Mouse (Mus musculus) hindbrain, postnatal 0 days (tissue): ENCODE measurements around the gene Fam240a. TPM values are rescaled to one million over a fixed set of nuclear protein-coding genes. Genes with fewer than 3 reads are reported as not detected.

Source experiments
- ATAC-seq: fragments of 200-750 bp; cut with Nextera tagmentation; 2 replicates; pipeline ENCODE4 v1.8.0; 2017; ENCODE audit warnings: mild to moderate bottlenecking, moderate TSS enrichment, moderate library complexity
- DNase-seq: peaks from one replicate; pipeline ENCODE4 v3.0.0-alpha.2; 2015; ENCODE audit warnings: low spot score
- H3K27ac ChIP-seq: fragments of 300-500 bp; sonication (generic); 2 replicates; pipeline ENCODE4 v1.5.1; 2014; ENCODE audit warnings: mild to moderate bottlenecking
- H3K27me3 ChIP-seq: fragments of 300-500 bp; sonication (generic); 2 replicates; pipeline ENCODE4 v1.6.1; 2014; ENCODE audit warnings: low read length, mixed read lengths; ENCODE audit not compliant: insufficient read depth
- H3K36me3 ChIP-seq: fragments of 300-500 bp; sonication (generic); 2 replicates; pipeline ENCODE4 v1.6.1; 2014; ENCODE audit warnings: low read length, mixed read lengths; ENCODE audit not compliant: insufficient read depth
- H3K4me1 ChIP-seq: fragments of 300-500 bp; sonication (generic); 2 replicates; pipeline ENCODE4 v1.6.1; 2014; ENCODE audit warnings: antibody characterized with exemption, low read length, mixed read lengths; ENCODE audit not compliant: insufficient read depth
- H3K4me2 ChIP-seq: fragments of 300-500 bp; sonication (generic); 2 replicates; pipeline ENCODE4 v1.6.1; 2014; ENCODE audit warnings: low read depth, mild to moderate bottlenecking, low read length, moderate library complexity, mixed read lengths
- H3K4me3 ChIP-seq: fragments of 300-500 bp; sonication (generic); 2 replicates; pipeline ENCODE4 v1.5.1; 2014; ENCODE audit warnings: low read length
- H3K9ac ChIP-seq: fragments of 300-500 bp; sonication (generic); replicated peaks from 2 replicates; pipeline ENCODE4 v1.6.1; 2014; ENCODE audit warnings: mild to moderate bottlenecking, low read length, moderate library complexity, mixed read lengths
- H3K9me3 ChIP-seq: fragments of 300-500 bp; sonication (generic); 2 replicates; pipeline ENCODE4 v1.6.1; 2016; ENCODE audit warnings: low read length, mixed read lengths
- CTCF ChIP-seq: IDR thresholded peaks from 2 replicates; pipeline ENCODE4 v1.5.1; 2016; ENCODE audit warnings: antibody characterized with exemption, control low read depth, low read depth
- WGBS: fragments of 180-500 bp; shearing (Covaris S2); extraction: QIAGEN DNeasy Blood & Tissue Kit; methylation state at CpG from one replicate; pipeline ENCODE4 v1.1.7; 2014; 5-methylcytosine and 5-hydroxymethylcytosine counted together
- polyA plus RNA-seq: library from polyadenylated mRNA; unstranded; fragments of >200 nt; fragmentation: Nextera tagmentation; extraction: Ambion mirVana; gene quantifications from 2 replicates; pipeline ENCODE4 v1.2.1, GENCODE M21; 2015
- total RNA-seq: library from RNA; depleted of rRNA; stranded (reverse); fragments of >200 nt; gene quantifications from 2 replicates; pipeline ENCODE4 v1.2.3, GENCODE M21; 2014

Gene Fam240a
- total and polyA plus RNA-seq, 2 experiments from 2014 or later, result not detected

DNA sequence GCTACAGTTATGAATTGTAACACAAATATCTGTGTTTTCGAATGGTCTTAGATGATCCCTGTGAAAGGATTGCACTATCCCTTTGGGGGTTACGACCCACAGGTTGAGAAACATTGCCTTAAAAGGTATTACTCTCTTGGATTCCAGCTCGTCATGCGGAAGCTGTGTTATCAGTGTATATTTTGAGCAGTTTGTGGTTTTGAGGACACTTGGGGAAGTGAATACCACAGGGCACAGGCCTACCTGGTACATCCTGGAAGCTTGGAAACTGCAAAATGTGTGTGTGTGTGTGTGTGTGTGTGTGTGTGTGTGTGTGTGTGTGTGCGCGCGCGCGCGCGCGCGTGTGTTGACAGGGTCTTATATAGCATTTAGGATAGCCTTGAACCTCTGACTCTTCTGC, 35.2 kb upstream of the Fam240a start:
- H3K4me1 ChIP-seq, result no peaks in the 10 kb centered on the region
- ATAC-seq (no peak), DNase-seq (no peak)
- 95% methylated on average over 13 of the region's 13 CpGs for WGBS
- no peaks in the 10 kb centered on the region for H3K9me3 ChIP-seq
- no peak for TF ChIP-seq CTCF
- no peak overlapping the region for H3K4me2 ChIP-seq
- H3K4me3 ChIP-seq, result no peak overlapping the region
- H3K27ac ChIP-seq, result no peak overlapping the region
- no peak overlapping the region for H3K9ac ChIP-seq
- no peaks in the 10 kb centered on the region for H3K36me3 ChIP-seq
- H3K27me3 ChIP-seq, result no peaks in the 10 kb centered on the region

DNA sequence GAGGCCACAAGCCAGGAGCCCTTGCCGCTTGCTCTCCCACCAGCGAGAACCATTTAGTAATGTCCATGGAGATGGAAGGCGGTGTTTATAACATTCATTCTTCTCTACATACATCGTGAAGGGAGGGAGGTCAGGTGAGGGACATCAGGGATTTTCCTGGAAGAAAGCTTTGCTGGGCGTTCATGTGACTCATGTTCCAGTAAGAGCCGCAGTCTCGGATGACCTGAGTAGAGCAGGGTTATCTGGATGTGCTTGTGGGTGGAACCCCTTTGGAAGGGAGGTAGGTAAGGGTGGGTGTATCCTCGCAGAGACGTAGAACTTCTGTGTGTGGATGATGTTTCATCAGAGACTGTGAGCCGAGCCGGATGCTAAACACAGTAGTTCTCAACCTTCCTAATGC, 34.7 kb upstream of the Fam240a start, which contains the start of gene Lrrc2:
Lrrc2 (plus strand) TSS at position 149 of the 400 bp plus-strand sequence.
- ATAC-seq (no peak), DNase-seq (no peak)
- Histone ChIP-seq H3K9me3 (no peaks in the 10 kb centered on the region), H3K36me3 (no peaks in the 10 kb centered on the region), H3K4me1 (no peaks in the 10 kb centered on the region), H3K4me3 (no peak within 1 kb of the TSS), H3K27me3 (no peaks in the 10 kb centered on the region), H3K27ac (no peak within 1 kb of the TSS), H3K4me2 (no peak within 1 kb of the TSS), H3K9ac (no peak within 1 kb of the TSS)
- TF ChIP-seq CTCF, result no peak
- WGBS, result 87% methylated on average over 11 of the region's 11 CpGs

DNA sequence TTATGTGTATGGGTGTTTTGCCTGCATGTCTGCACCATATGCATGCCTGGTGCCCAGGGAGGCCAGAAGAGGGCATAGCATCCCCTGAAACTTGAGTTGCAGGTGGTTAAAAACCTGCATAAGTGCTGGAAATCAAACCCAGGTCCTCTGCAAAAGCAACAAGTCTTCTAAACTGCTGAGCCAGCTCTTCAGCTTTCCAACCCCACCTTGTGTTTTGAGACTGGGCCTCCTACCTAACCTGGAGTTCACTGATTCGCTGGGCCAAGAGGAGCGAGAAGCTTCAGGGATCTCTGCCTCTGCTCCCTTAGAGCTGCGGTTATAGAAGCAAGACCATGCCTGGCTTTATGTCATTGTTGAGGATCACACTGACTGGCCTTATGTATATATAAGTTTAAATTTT, 33.4 kb upstream of the Fam240a start:
- Histone ChIP-seq H3K9ac (no peak overlapping the region), H3K4me1 (no peaks in the 10 kb centered on the region), H3K27me3 (no peaks in the 10 kb centered on the region), H3K36me3 (no peaks in the 10 kb centered on the region), H3K4me2 (no peak overlapping the region), H3K4me3 (no peak overlapping the region), H3K9me3 (no peaks in the 10 kb centered on the region), H3K27ac (no peak overlapping the region)
- 97% methylated on average over 3 of the region's 3 CpGs for WGBS
- DNase-seq (no peak), ATAC-seq (no peak)
- no peak for TF ChIP-seq CTCF

DNA sequence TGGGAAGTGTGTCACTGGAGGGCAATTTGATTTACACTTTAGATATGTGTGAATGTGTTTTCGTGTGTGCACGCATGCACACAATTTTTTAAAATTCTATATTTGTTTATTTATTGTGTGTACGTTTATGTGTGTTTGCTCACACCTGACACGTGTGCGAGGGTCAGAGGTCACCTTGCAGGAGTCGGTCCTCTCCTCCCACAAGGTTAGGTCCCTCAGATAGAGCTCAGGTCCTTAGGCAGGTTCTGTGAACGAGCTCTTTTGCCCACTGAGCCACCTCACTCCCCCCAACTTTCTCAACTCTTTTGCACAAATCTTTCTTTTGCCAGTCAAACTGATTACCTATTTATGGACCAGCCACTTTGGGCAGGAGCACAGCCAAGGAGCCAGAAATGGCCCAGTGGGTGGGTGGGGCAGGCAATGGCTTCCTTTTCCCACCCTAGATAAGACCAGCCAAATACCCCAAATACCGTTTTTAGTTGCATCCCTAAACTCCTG, 32.2 kb upstream of the Fam240a start:
- Histone ChIP-seq H3K27me3 (no peaks in the 10 kb centered on the region), H3K4me2 (no peak overlapping the region), H3K36me3 (no peaks in the 10 kb centered on the region), H3K4me3 (no peak overlapping the region), H3K4me1 (no peaks in the 10 kb centered on the region), H3K27ac (no peak overlapping the region), H3K9ac (no peak overlapping the region), H3K9me3 (no peaks in the 10 kb centered on the region)
- 67% methylated on average over 8 of the region's 8 CpGs for WGBS
- TF ChIP-seq CTCF, result no peak
- ATAC-seq, result no peak
- no peak for DNase-seq

DNA sequence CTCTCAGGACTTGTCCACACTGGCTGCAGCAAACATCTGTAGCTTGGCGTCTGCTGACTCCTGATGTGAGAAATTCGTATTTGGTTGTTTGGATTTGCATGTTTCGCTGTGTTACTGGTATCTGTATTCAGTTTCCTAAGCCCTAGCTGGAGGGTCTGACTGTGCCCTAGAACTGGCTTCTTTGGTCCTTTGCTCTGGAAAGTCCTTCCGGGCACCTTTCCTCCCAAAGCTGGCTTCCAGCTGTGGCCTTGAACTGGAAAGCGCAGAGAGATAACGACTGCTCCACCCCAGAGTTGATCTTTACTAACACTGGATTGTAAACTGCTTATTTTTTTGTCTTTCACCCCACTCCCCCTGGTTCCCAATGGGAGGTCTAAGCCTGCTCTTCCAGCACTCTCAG, 31.2 kb upstream of the Fam240a start:
- no peaks in the 10 kb centered on the region for H3K27me3 ChIP-seq
- DNase-seq (no peak), ATAC-seq (no peak)
- no peaks in the 10 kb centered on the region for H3K9me3 ChIP-seq
- H3K36me3 ChIP-seq, result no peaks in the 10 kb centered on the region
- H3K4me1 ChIP-seq, result no peaks in the 10 kb centered on the region
- H3K27ac ChIP-seq, result no peak overlapping the region
- no peak overlapping the region for H3K4me2 ChIP-seq
- no peak overlapping the region for H3K4me3 ChIP-seq
- 62% methylated on average over 6 of the region's 6 CpGs for WGBS
- H3K9ac ChIP-seq, result no peak overlapping the region
- TF ChIP-seq CTCF, result no peak

DNA sequence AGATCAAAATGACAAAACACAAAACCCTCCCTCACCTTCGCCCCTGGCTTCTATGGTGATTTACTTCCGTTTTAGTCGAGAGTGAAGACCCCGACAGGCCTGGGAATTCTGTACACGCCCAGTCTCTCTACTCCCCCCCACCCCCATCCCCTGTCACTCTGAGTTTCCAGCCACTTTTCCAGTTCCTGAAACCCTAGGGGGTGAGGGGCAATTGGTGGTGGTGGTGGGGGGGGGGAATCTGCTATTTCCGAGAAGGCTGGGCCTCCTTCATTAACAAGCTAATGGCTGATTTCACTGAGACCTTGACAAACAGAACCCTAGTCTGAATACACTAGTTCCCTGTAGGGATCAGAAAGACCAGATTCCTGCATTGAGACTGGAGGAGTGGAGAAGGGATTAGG, 30.6 kb upstream of the Fam240a start:
- Histone ChIP-seq H3K36me3 (no peaks in the 10 kb centered on the region), H3K9ac (no peak overlapping the region), H3K27ac (no peak overlapping the region), H3K4me2 (no peak overlapping the region), H3K9me3 (no peaks in the 10 kb centered on the region), H3K4me3 (no peak overlapping the region), H3K27me3 (no peaks in the 10 kb centered on the region), H3K4me1 (no peaks in the 10 kb centered on the region)
- ATAC-seq, result no peak
- no peak for DNase-seq
- 19% methylated on average over 6 of the region's 6 CpGs for WGBS
- no peak for TF ChIP-seq CTCF

DNA sequence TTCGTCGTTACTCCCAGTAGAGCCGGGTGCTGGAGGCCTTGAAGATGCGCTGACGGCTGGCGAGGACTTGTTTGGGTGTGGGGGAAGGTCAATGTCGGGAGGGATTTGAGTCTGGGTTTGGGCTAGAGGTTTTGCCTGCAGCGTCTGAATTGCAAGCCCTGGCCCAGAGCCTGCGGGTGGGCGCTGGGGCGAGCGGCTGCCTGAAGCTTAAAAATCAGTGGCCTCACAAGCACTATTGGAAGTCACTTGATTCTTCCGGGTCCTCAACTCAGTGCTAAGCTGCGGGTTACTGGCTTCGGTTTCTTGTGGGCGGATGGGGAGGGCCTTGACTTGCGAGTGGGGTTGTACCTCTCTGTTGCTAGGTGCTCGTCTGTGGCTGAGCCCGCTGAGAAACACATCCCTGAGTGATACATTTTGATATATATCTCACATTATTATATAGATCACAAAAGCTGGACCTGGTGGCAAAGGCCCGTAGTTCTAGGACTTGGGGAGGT, 29.9 kb upstream of the Fam240a start:
- Histone ChIP-seq H3K9ac (no peak overlapping the region), H3K4me1 (no peaks in the 10 kb centered on the region), H3K36me3 (no peaks in the 10 kb centered on the region), H3K4me3 (no peak overlapping the region), H3K9me3 (no peaks in the 10 kb centered on the region), H3K4me2 (no peak overlapping the region), H3K27me3 (no peaks in the 10 kb centered on the region), H3K27ac (no peak overlapping the region)
- TF ChIP-seq CTCF, result no peak
- 18% methylated on average over 20 of the region's 20 CpGs for WGBS
- no peak for DNase-seq
- ATAC-seq, result no peak
